Mouse (Mus musculus): ENCODE data around the gene Mindy4b-ps. TPM values are rescaled to one million over a fixed set of nuclear protein-coding genes. Genes with fewer than 3 reads are reported as not detected.
A peak's percentile ranks its signal among the peaks of the same experiment; 100 is the strongest.
"Not testable (repeated sequence)": the region's sequence is repeated elsewhere in the genome, so short reads cannot be mapped to it uniquely, and the experiment has no call there.

Mindy4b-ps gene
- not detected for polyA plus RNA-seq (2017; shearing (Covaris generic))

DNA sequence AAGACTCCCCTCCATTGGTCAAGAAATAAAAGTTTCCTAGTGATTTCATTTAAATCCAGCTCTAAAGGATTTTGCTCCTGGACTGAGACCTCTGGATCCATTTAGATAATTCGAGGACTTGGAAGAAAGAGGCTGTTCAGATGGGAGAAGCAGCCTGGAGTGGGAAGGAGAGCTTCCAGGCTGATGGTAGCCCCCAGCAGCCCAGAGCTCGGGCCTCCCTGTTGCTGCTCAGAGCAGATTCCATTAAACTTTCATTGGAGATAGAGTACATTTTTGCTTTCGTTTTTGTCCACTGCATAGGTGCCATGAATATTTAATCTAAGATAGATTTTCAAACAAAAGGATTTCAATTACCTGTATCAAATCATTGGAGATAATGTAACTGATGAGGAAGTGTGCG is at the start of gene Mindy4b-ps:
Gene Mindy4b-ps (minus strand): TSS at position 101 of the 400 bp plus-strand sequence.
- ATAC-seq, result no peak

- not testable (repeated sequence) for ATAC-seq
Measured at GRCm38 (mm10) chr3:58871882-58872281, 49.8 kb upstream of the Mindy4b-ps start.

GRCm38 (mm10) chr3:58865690-58866089 is 43.6 kb upstream of the Mindy4b-ps start:
- ATAC-seq, result no peak

DNA sequence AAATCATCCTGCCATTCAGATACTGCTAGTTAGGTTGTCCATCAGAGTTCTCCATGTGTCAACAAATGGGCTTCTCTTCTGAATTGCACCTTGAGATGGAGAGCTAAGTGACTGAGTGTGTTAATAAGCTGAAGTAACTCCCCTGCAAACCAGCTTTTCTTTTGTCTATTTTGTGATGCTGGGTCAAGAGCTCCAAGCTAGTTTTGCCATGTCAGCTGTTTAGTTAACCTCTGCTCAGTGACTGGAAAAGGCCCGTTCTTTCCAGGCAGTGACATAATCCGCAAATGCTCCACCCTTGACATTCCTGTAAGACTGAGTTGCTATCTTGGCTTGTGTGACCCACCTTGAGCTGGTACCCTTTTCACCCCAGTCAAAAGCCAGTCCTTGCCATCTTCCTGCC is 40.9 kb upstream of the Mindy4b-ps start:
- ATAC-seq, result no peak

- no peak for ATAC-seq
Measured at GRCm38 (mm10) chr3:58843415-58843814, 21.3 kb upstream of the Mindy4b-ps start.

- ATAC-seq, result no peak
Measured at GRCm38 (mm10) chr3:58833442-58834160, 11.5 kb upstream of the Mindy4b-ps start.

- ATAC-seq, result no peak
Measured at GRCm38 (mm10) chr3:58832888-58833287, 10.8 kb upstream of the Mindy4b-ps start.

GRCm38 (mm10) chr3:58831586-58831985 is 9.5 kb upstream of the Mindy4b-ps start:
- ATAC-seq, result no peak

GRCm38 (mm10) chr3:58829926-58830325 is 7.8 kb upstream of the Mindy4b-ps start:
- ATAC-seq, result no peak

DNA sequence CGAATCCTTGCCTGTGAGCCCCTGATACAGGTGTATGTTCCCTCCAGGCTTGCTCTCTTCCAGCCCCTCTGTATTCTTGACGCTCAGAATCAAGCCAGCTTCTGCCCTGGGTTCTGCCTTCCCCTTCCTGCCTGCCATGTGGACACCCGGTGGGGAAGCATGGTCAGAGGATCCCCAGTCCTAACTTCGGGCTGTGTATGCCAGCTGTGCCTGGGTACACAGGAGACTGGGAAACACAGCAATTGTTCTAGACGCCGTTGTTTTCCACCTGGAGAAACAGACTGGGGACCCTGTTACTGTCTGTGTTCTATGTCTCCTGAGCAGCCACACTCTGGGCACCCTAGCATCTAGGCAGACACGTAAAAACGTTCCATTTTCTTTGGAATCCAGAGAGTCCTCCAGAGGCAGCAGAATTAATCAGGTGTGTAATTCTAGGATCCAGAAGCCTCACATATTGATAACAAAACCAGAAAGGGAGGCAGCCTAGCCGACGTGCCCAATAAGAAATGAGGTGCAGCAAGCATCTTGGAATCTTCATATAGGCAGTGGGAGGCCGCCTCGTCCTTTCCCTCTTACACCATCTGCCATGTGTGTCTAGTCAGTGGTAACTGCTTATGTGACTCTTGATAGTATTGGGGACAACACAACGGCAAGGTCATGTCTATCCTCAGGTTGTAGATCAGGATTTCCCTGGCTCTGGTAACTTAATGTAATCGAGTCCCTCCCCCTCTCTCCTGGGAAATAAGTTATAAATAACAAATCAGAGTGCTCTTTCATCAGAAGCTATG is 6.4 kb upstream of the Mindy4b-ps start:
- ATAC-seq, result no peak

- ATAC-seq, result no peak
Measured at GRCm38 (mm10) chr3:58826266-58826665, 4.2 kb upstream of the Mindy4b-ps start.

- ATAC-seq, result no peak
Measured at GRCm38 (mm10) chr3:58817337-58817736, 4.8 kb downstream of the Mindy4b-ps start.

GRCm38 (mm10) chr3:58814191-58814590 is 7.9 kb downstream of the Mindy4b-ps start:
- ATAC-seq, result no peak

DNA sequence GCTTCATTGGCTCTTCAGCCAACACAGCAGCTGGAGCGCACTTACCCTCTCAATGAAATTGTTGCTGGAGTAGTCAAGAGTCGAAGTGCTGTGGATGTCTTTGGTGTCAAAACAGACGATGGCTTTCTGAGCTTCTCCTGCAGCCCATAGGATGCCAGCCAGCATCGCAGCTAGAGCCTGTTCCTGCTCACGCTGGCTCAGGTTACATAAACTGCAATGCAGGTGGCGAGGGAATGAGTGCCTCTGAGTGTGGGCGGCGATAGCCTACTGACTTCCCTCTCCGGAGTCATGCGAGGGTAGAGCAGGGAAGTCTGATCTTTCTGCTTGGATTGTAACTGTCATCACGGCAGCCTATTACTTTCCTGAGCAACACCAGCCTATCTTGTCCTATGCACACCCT is 11.8 kb downstream of the Mindy4b-ps start:
- no peak for ATAC-seq

GRCm38 (mm10) chr3:58809111-58809915 is 12.8 kb downstream of the Mindy4b-ps start:
- no peak for ATAC-seq

- no peak for ATAC-seq
Measured at GRCm38 (mm10) chr3:58808636-58809035, 13.5 kb downstream of the Mindy4b-ps start.

- ATAC-seq, result no peak
Measured at GRCm38 (mm10) chr3:58804745-58805144, 17.4 kb downstream of the Mindy4b-ps start.

- ATAC-seq, result no peak
Measured at GRCm38 (mm10) chr3:58798676-58799075, 23.4 kb downstream of the Mindy4b-ps start.

DNA sequence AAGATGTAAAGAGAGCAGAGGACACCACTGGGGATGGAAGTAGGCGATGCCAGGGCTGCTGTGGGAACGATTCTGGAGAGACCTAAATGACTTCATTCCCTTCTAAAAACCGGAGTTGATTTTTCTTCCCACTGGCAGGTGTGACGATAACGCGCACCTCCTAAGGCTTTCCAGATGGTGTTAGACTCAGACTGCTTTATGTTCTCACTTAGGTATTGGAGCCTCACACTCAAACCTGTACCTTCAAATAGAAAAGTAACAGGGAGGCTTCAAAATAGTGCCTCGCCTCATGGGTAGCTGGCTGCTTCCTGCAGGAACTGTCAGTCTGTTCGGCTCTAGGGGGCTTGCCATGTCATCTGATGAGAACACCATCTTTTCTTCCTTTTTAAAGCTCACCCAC is 23.9 kb downstream of the Mindy4b-ps start:
- ATAC-seq, result no peak

DNA sequence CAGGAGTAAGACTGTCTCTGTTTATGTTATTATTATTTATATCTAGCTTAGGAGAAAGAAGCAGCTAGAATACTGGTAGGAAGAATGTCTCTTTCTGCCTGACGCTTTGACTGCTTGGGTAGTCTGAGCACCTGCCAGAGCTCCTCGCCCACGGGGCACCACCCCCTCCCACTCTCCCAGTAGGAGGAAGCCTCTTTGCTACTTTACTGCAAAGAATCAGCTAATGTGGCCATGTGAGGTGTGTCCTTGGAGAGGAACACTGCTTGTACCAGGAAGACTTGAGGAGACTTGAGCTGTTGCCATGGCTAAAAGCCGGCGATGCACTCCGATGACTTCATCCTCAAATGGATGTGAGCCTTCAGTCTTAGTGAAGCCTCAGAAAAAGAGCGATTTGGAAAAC is 32.6 kb downstream of the Mindy4b-ps start:
- ATAC-seq, result no peak

DNA sequence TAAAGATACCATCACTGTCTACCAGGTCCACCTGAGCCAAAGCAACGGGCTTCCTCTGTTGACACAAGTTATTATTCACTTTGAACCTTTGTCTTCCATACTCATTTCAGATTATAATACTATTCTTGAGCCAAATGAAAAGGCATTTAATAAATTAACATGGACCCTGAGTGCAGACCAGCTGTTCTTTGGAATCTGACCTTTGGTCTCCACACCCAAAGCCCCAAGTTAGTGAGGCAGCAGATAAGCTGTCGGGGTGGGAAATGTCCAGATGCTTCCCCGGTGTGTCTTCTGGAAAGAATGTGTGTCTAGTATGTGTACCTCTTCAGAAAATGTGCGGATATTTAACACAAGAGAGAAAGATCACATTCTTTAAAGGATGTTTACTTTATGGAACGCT is 33.1 kb downstream of the Mindy4b-ps start:
- ATAC-seq, result no peak

DNA sequence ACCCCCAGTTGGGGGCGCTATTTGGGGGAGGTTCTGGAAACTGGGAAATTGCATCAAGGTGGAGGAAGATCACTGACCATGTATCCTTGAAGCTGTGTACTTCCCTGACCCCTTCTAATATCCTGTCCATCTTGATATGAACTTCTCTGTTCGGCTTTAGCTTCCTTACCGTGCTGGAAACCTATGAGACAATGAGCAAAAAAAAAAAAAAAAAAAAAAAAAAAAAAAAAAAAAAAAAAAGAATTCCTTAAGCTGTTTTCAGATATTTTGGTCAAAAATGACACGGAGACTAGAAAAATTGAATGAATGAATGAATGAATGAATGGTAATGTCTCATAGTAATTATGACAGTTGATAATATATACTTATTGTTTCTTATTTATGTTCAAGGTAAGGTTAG is 35.6 kb downstream of the Mindy4b-ps start:
- ATAC-seq, result no peak

DNA sequence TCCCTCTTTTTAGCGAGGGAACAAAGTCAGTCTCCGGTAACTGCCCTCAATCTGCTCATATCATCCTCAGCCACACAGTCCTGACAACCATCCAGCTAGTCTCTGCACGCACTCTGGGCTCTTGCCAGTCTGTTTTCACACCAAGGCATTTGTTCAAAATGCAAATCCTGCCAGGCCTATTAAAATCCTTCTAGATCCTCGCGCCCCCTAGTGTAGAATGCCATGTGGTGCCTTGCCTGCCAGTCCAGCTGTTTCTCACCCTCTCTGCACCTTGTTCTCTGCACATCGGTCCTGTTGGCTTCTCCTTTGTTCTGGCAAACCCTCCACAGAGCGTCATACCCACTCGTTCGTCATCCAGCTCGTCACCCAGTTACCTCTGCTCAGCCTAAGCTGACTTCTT is 36.2 kb downstream of the Mindy4b-ps start:
- peak; percentile 54 for ATAC-seq
